Mouse (Mus musculus): ENCODE measurements at regions not wholly inside any gene's neighbourhood (a gene's known extent, or its start where the extent isn't known, plus 50 kb on each side); places are given as distances from the start of the nearest gene placed in this dataset.

DNA sequence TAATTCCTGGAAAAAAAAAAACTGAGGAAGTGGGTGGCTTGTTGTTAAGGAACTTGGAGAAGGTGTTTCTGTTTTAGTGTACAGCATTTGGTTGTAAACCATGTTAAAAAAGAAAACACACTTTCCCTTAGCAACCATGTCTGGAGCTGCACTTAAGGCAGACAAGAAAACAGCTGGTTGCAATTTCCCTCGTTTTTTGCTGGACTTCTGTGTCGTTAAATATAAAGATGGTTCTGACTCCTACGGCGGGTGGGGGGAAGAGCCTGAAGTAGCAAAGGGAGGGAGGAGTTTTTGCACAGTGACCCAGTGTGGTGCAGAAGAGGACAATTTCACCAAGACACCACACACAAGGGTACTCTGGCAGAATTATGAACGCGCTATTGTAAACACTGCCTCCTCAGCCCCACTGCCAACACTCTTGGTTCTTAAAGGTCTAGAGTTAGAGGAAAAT, 89.8 kb upstream of the Tnfaip3 start:
- H3K36me3 ChIP-seq (ENCODE audit: control insufficient read depth) = no peaks in the 10 kb centered on the region
- H3K27me3 ChIP-seq (ENCODE audit: control insufficient read depth) = no peaks in the 10 kb centered on the region
- H3K4me1 ChIP-seq (ENCODE audit: control insufficient read depth) = no peaks in the 10 kb centered on the region
- no peak overlapping the region for H3K4me3 ChIP-seq (replicated peaks)
- no peaks in the 10 kb centered on the region for H3K9me3 ChIP-seq (ENCODE audit: control insufficient read depth, low read length)
- TF ChIP-seq GATA1 (IDR thresholded peaks at IDR 0.05; ENCODE audit: low read length) (no peak), TAL1 (IDR thresholded peaks at IDR 0.05; ENCODE audit: low read length) (no peak)

DNA sequence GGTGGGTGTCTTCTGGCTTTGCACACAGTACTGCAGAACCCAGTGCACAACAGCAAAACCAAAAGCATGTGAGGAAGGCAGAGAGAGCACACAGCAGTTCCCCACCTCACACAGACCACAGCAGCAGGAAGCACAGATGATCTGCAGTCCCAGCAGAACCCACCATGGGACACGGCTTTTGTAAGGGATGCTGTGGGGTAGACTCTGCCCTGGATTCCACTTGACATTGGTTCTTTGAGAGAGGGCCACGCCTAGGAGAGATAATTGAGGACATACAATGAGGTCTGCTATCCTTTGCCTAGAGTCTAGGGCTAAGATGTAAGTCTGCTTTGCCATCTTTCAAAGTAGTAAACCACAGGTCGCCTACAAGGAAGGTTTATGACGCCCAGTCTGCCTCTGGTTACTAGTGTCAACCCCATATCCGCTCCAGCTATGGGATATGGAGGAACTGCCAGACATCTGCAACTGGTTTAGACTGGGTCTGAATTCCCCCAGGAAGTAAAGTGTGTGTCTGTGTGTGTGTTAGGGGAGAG, 89.3 kb upstream of the Tnfaip3 start:
- Histone ChIP-seq H3K27me3 (ENCODE audit: control insufficient read depth) (no peaks in the 10 kb centered on the region), H3K36me3 (ENCODE audit: control insufficient read depth) (no peaks in the 10 kb centered on the region), H3K4me1 (ENCODE audit: control insufficient read depth) (no peaks in the 10 kb centered on the region), H3K4me3 (replicated peaks) (no peak overlapping the region), H3K9me3 (ENCODE audit: control insufficient read depth, low read length) (no peaks in the 10 kb centered on the region)
- TF ChIP-seq GATA1 (IDR thresholded peaks at IDR 0.05; ENCODE audit: low read length) (no peak), TAL1 (IDR thresholded peaks at IDR 0.05; ENCODE audit: low read length) (no peak)

DNA sequence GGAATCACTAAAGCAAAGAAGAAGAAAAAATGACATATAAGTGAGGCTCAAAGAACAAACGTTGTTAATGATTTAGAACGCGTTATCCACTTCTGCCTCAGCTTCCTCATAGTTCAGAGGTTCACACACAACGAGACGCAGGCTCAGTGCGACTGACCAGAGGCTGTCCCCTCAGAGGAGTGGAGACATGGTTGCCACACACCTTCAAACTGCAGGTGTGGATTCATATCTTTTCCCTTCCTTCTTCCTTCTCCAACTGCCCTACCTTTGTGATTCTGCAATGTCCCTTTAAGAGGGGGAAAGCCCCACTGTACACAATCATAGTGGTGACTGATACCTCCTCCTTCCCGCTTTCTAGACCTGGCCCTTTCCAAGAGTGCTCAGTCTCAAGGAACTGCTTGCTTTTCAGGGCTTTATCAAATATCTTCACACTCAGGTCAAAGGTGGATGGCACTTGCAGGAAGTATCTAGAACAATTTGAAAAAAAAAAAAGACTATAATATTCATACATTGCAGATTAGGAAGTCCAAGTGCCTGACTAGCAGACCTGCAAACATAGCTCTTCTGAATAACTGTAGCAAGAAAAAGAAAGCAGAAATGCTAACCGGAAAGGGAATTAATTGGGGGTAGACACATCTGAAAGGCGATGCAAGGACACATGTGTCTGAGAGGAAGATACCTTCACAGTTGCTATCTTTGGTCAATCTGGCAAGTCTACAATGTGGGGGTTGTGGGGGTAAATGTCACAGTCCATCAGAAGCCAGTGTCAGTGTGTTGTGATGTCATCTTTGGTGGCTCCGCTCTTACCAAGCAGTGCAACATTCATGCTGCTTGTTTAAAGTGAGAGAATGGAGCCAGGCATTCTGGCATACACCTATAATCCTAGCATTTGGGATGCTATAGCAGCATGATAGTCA, 84.2 kb upstream of the Tnfaip3 start:
- H3K9me3 ChIP-seq (ENCODE audit: control insufficient read depth, low read length) = no peaks in the 10 kb centered on the region

DNA sequence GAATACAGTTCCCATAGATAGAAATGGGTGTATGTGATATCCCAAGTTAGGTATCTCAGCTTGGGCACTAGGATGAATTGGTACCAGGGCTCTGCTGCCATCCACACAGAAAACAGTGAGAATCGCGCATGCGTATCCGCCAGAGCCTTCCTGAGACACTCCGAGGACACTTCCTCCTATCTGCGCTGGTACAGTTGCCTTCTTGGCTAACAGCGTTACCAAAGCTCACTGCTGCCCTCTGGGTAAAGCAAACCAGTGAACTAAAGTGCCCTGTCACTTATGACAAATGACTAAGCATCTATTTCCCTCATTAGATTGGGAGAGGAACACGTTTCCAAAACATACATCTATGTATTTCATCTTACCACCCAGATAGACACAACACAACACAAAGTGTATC, 78.8 kb upstream of the Tnfaip3 start:
- Histone ChIP-seq H3K27me3 (ENCODE audit: control insufficient read depth) (no peaks in the 10 kb centered on the region), H3K4me1 (ENCODE audit: control insufficient read depth) (peaks cover 2% of the 10 kb centered on the region; the same call in 1 of the 2 replicates), H3K36me3 (ENCODE audit: control insufficient read depth) (no peaks in the 10 kb centered on the region), H3K4me3 (replicated peaks) (no peak overlapping the region), H3K9me3 (ENCODE audit: control insufficient read depth, low read length) (no peaks in the 10 kb centered on the region)
- TF ChIP-seq GATA1 (IDR thresholded peaks at IDR 0.05; ENCODE audit: low read length) (no peak), TAL1 (IDR thresholded peaks at IDR 0.05; ENCODE audit: low read length) (no peak)

More for the DNA sequence above, 84.2 kb upstream of the Tnfaip3 start:
- no peaks in the 10 kb centered on the region for H3K27me3 ChIP-seq (ENCODE audit: control insufficient read depth)
- H3K4me1 ChIP-seq (ENCODE audit: control insufficient read depth) = no peaks in the 10 kb centered on the region
- no peak overlapping the region for H3K4me3 ChIP-seq (replicated peaks)
- TF ChIP-seq TAL1 (IDR thresholded peaks at IDR 0.05; ENCODE audit: low read length) (no peak), GATA1 (IDR thresholded peaks at IDR 0.05; ENCODE audit: low read length) (no peak)
- H3K36me3 ChIP-seq (ENCODE audit: control insufficient read depth) = no peaks in the 10 kb centered on the region

DNA sequence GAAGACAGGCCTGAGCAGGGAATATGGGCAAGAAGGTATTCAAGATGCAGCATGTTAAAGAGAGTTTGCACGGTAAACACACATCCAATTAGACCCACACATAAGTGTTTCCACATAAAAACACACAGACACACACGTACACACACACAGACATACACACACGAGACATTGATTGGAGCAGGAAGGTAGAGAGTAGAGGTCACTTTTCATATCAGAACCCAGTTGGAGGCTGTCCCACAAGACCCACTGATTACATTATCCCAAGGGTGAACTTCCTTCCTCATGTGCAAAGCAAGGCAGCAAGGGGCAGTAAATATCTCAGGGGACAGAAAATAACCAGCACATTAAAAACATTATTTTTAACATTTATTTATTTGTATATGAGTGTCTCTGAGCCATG, 78.2 kb upstream of the Tnfaip3 start:
- H3K36me3 ChIP-seq (ENCODE audit: control insufficient read depth) = no peaks in the 10 kb centered on the region
- H3K4me3 ChIP-seq (replicated peaks) = no peak overlapping the region
- H3K9me3 ChIP-seq (ENCODE audit: control insufficient read depth, low read length) = no peaks in the 10 kb centered on the region
- H3K27me3 ChIP-seq (ENCODE audit: control insufficient read depth) = no peaks in the 10 kb centered on the region
- no peak for TF ChIP-seq TAL1 (IDR thresholded peaks at IDR 0.05; ENCODE audit: low read length)
- TF ChIP-seq GATA1 (IDR thresholded peaks at IDR 0.05; ENCODE audit: low read length) = no peak
- H3K4me1 ChIP-seq (ENCODE audit: control insufficient read depth) = peaks cover 2% of the 10 kb centered on the region; the same call in 1 of the 2 replicates

DNA sequence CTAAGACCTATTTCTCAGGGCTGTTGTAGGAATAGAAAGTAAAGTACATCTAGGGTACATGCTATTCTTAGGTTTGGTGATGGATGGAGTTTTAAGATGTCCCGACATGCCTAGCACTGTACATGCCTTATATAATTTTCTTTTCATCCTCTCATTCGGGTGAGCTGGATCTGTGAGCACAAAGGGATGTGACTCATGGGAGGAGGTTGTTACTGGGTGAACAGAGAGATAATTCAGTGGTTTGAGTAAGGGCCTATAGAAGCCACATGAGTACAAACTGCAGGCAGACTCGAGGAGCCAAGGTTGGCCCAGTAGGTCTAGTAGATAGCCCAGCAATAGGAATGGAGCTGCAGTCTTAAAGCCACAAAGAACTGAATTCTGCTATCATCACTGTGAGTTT, 76.5 kb upstream of the Tnfaip3 start:
- H3K27me3 ChIP-seq (ENCODE audit: control insufficient read depth) = no peaks in the 10 kb centered on the region
- H3K4me3 ChIP-seq (replicated peaks) = no peak overlapping the region
- TF ChIP-seq GATA1 (IDR thresholded peaks at IDR 0.05; ENCODE audit: low read length) (no peak), TAL1 (IDR thresholded peaks at IDR 0.05; ENCODE audit: low read length) (no peak)
- H3K9me3 ChIP-seq (ENCODE audit: control insufficient read depth, low read length) = no peaks in the 10 kb centered on the region
- no peaks in the 10 kb centered on the region for H3K36me3 ChIP-seq (ENCODE audit: control insufficient read depth)
- H3K4me1 ChIP-seq (ENCODE audit: control insufficient read depth) = peaks cover 2% of the 10 kb centered on the region; the same call in 1 of the 2 replicates

DNA sequence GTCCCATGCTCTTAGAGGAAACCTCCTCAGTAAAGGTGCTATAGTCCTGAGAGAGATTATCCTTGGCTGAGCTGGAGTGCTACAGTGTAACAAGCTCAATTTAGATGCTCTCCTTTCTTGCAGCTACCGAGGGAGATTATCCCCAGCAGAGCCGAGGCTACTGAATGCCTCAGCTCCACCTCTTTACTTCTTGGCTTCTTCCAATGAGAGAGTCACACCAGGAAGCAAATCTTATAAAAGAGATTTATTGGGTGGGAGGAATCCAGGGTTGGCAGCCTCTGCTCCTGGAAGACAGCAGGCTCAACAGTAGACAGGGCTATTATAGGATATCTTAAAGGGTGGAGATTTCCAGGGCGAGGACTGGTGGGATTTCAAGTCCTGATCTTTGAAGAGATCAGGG, 75.7 kb upstream of the Tnfaip3 start:
- TF ChIP-seq GATA1 (IDR thresholded peaks at IDR 0.05; ENCODE audit: low read length) (no peak), TAL1 (IDR thresholded peaks at IDR 0.05; ENCODE audit: low read length) (no peak)
- H3K4me1 ChIP-seq (ENCODE audit: control insufficient read depth) = peaks cover 2% of the 10 kb centered on the region; the same call in 1 of the 2 replicates

DNA sequence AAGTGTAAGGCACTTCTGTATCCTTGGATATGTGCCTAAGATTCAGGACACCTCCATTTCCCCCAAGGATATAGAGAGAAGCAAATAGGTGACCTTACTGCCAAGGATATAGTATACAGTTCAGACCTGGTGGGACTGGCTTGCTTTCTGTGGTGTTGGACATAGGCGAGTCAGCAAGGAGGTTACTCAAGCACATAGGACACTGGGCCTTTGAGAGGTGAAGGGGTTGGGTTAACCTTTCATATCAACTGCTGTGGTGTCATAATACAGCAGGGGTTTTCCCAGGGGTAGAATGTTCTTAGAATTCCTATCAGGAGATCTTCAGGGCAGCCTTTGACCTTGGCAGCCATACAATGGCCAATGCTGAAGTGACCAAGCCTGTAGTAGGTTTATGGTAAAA, 71.5 kb upstream of the Tnfaip3 start:
- Histone ChIP-seq H3K4me1 (ENCODE audit: control insufficient read depth) (no peaks in the 10 kb centered on the region), H3K36me3 (ENCODE audit: control insufficient read depth) (no peaks in the 10 kb centered on the region), H3K27me3 (ENCODE audit: control insufficient read depth) (no peaks in the 10 kb centered on the region), H3K4me3 (replicated peaks) (no peak overlapping the region), H3K9me3 (ENCODE audit: control insufficient read depth, low read length) (no peaks in the 10 kb centered on the region)
- TF ChIP-seq TAL1 (IDR thresholded peaks at IDR 0.05; ENCODE audit: low read length) (no peak), GATA1 (IDR thresholded peaks at IDR 0.05; ENCODE audit: low read length) (no peak)

More for the DNA sequence above, 75.7 kb upstream of the Tnfaip3 start:
- H3K36me3 ChIP-seq (ENCODE audit: control insufficient read depth) = no peaks in the 10 kb centered on the region
- H3K27me3 ChIP-seq (ENCODE audit: control insufficient read depth) = no peaks in the 10 kb centered on the region
- H3K9me3 ChIP-seq (ENCODE audit: control insufficient read depth, low read length) = no peaks in the 10 kb centered on the region
- no peak overlapping the region for H3K4me3 ChIP-seq (replicated peaks)

DNA sequence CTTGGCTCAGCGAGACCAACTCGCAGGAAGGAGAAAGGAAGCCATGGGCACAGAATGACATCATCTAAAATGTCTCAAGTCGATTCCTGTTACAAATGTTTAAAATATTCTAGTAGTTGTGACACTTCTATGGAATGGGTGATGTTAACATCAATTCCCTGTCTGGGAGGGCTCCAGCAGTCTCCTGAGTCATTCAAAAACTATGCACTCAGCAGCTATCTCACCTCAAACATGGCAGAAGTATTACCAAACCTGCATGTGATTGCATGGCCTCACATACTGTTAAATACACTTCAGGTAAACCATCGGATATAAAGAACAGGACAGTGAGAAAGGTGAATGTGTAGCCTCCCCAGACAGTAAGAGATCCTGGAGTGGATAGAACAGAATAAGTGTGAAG, 66.7 kb upstream of the Tnfaip3 start:
- H3K4me3 ChIP-seq (replicated peaks) = no peak overlapping the region
- H3K27me3 ChIP-seq (ENCODE audit: control insufficient read depth) = no peaks in the 10 kb centered on the region
- H3K4me1 ChIP-seq (ENCODE audit: control insufficient read depth) = no peaks in the 10 kb centered on the region
- H3K9me3 ChIP-seq (ENCODE audit: control insufficient read depth, low read length) = no peaks in the 10 kb centered on the region
- no peaks in the 10 kb centered on the region for H3K36me3 ChIP-seq (ENCODE audit: control insufficient read depth)
- TF ChIP-seq GATA1 (IDR thresholded peaks at IDR 0.05; ENCODE audit: low read length) (no peak), TAL1 (IDR thresholded peaks at IDR 0.05; ENCODE audit: low read length) (no peak)
